Mouse (Mus musculus) urinary bladder, postnatal 25 days (tissue): ENCODE measurements around the gene Map1s.
"Not testable (repeated sequence)": the region's sequence is repeated elsewhere in the genome, so short reads cannot be mapped to it uniquely, and the experiment has no call there.

Experiments used
- DNase-seq: peaks from one replicate; pipeline ENCODE4 v3.0.0; 2022; ENCODE audit warnings: low spot score

Map1s gene

DNA sequence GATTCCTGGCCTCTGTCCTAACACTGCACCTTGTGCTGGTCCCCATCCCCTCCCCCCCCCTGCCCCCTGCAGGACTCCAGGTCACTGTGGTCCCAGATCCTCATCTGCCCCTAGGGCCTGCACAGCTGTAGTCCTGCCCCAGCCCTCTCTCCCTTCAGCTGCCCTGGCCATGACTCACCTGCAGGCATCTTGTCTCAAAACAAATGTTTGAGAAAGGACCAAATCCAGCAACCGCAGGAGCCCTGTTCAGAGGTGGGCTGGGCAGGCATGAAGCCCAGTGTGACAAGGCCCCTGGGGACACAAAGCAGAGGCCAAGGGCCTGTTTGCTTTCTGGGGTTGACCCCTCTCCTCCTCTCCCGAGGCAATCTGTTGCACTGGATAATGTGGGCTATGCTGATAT, 27.6 kb upstream of the Map1s start:
- DNase-seq, result no peak

DNA sequence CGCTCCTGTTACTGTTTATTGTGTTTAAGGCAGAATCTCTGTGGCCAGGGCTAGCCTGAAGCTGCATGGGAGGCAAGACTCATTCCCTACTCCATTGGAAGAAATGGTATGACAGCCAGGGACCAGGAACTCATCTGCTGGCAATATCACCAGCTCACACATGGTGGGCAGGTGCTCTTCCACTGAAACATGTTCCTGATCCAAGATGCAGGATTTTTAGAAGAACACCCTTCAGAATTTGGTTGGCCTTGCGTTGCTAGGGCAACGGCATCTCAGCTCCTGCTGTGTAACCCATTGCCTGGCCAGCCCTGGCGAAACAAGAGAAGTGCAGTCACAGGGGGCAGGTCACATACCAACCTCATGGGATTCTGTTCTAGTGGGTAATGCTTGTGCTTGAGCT, 26.2 kb upstream of the Map1s start:
- no peak for DNase-seq

- no peak for DNase-seq
These were observed 25.6 kb upstream of the Map1s start for GRCm38 (mm10) chr8:70880126-70880525.

- DNase-seq, result no peak
These were observed 25.2 kb upstream of the Map1s start for GRCm38 (mm10) chr8:70880546-70880945.

- DNase-seq, result no peak
These were observed 21.5 kb upstream of the Map1s start for GRCm38 (mm10) chr8:70884186-70884585.

GRCm38 (mm10) chr8:70884683-70885082, 21.0 kb upstream of the Map1s start:
- DNase-seq, result no peak

DNA sequence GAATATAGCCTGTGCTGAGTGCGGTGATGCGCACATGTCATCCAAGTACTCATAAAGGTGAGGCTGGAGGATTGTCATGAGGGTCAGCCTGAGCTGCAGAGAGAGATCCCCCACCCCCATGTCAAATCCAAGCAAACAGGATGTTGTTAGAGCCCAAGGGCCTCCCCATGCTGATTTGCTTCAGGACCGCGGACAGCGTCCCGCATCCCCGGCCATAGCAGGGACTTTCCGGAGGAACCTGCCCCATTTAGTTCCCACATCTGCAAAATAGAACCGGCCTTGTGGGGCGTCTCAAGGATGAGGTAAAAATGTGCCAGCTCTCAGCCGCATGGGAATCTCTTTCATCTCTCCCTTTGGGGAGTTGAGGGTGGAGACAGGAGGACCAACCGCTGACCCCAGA, 20.1 kb upstream of the Map1s start:
- DNase-seq, result no peak

GRCm38 (mm10) chr8:70887669-70888068, 18.1 kb upstream of the Map1s start:
- no peak for DNase-seq

DNA sequence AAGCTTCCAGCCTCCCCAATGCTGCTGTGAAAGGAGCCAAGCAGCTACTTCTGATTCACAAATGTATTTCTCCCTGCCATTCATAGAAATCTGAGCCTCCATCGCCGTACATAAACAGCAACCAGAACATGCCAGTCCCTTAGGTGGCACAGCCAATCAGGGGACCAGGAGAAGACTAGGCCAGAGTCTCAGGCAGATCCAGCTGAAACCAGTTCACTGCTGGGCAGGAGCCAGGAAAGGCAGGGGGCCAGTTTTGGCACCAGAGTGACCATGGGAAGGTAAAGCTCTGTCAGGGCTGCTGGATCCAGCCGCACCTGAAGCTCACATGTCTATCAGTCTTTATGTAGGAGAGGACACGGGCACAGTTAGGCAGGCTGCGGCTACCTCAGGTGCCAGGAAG, 15.1 kb upstream of the Map1s start:
- DNase-seq, result no peak

DNA sequence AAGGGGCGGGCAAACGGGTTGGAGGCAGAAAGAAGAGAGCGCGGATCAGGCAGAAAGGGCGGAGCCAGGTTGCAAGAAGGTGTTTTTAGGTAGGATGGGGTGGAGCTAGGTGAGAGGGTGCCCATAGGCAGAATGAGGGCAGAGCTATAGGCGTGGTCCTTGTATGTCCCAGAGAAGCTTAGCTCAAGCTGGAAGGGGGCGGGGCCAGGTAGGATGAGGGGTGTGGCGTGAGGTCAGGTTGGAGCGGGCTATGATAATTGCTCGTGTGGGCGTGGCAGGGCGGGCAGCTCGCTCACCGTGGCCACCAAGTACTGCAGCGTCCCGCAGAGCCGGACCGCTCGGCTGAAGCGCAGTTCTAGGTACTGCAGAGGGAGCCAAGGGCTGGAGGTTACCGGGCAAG, 14.4 kb upstream of the Map1s start:
- DNase-seq, result peak; percentile 64

DNA sequence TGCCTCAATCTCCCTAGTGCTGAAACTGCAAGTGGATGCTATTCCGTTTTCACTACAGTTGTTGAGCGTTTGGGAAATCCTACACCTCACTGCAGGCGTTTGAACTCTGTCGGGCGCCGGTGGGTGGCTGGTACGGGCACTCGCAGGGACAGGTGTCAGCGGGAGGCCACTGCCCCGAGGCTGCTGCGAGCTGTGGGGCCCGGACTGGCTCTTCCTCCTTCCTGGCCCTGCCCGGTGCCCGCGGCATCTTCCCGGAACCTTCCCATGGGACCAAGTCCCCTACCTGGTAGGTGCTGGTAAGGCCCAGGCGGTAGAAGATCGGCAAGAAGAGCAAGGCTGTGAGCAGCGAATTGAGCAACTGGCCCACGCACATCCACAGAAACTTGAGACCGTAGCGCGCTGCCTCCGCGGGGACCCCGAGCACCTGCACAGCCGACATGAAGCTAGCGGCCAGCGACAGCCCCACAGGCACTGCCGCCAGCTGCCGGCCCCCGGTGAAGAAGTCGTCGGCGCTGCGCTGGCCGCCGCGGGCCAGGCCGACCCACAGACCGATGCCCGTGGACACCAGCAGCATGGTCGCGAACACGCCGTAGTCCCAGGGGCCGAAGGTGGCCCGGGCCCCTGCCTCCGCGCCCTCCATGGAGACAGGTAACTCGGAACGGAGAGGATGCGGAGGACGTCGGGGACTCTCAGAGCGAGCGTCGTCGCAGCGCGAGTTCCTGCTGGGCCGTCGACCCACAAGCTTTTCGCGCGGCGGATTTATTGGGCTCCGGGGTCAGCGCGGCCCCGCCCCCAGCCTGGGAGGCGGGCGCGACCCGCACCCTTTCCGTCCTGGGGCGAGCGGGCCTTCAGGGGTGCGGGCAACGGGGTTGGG, 13.5 kb upstream of the Map1s start, which contains the start of gene Slc5a5:
Slc5a5 (minus strand) TSS at position 736 of the 874 bp plus-strand sequence.
- no peak for DNase-seq

GRCm38 (mm10) chr8:70892896-70893655, 12.7 kb upstream of the Map1s start:
- DNase-seq, result no peak

GRCm38 (mm10) chr8:70893656-70894384, 11.9 kb upstream of the Map1s start:
- DNase-seq, result peak; percentile 68

DNA sequence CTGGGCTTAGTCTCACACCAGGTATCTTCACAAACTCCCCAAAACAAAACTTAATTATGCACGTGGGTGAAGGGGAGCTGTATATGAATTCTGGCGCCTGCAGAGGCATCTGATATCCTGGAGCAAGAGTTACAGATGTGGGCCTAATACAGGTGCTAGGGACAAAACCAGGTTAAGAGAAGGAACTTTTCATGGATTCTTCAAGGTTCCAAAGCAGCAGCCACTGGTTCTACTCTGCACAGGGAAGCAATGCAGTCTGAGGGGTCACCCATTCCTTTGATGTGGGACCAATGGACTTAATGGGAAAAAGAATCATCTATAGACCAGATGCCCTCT, 11.4 kb upstream of the Map1s start:
- no peak for DNase-seq

GRCm38 (mm10) chr8:70894771-70895545, 10.8 kb upstream of the Map1s start:
- no peak for DNase-seq

GRCm38 (mm10) chr8:70895571-70896259, 10.0 kb upstream of the Map1s start:
- DNase-seq, result not testable (repeated sequence)

GRCm38 (mm10) chr8:70896316-70897020, 9.3 kb upstream of the Map1s start:
- DNase-seq, result no peak

- peak; percentile 77 for DNase-seq
These were observed 8.6 kb upstream of the Map1s start, which contains the start of gene Rpl18a for GRCm38 (mm10) chr8:70897021-70897680. Rpl18a (minus strand) TSS chr8:70897412.

DNA sequence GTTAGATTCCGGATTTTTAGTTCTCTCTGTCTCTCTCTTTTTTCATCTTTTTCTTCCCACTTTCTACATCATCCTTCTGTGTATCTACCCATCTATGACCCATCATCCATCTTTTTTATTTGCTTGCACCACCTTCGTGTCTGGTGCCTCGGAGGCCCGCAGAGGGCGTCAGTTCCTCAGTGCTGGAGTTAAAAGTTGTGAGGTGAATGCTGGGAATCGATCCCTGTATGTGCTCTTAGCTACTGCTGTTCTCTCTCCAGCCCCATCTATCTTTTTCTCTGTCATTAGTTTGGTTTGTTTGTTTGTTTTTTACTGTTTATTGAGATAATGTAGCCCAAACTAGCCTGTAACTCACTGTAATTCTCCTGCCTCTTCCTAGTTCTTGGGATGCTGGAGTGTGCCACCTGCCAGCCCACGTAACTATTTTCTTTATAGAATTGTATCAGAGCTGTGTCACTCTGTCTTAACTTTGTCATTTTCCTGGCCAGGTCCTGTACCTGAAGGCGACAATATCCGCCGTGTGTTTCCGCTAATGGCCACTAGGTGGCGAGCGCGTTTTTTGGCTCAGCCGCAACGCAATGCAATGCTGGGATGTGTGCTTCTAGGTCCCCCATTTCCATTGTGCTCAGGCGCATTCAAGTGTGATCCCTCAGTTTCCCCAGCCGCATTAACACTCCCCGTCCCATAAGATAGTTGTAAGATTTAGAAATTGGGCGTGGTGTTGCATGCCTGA, 7.9 kb upstream of the Map1s start:
- peak; percentile 84 for DNase-seq
